Mouse (Mus musculus) Patski (cell line): ENCODE data around the gene Ildr2. TPM values are rescaled to one million over a fixed set of nuclear protein-coding genes. Genes with fewer than 3 reads are reported as not detected.

Experiments
- ATAC-seq: fragments of 100-300 bp; one replicate; pipeline ENCODE4 v1.8.0; 2021
- CTCF ChIA-PET: fragments of 350-600 bp; sonication (Branson Sonifier 250); formaldehyde crosslinking; loops from one replicate; lab custom pipeline; 2022; ENCODE audit warnings: inconsistent platforms; lab: Charles Lee
- POLR2A ChIA-PET: fragments of 350-600 bp; sonication (Branson Sonifier 250); formaldehyde crosslinking; loops from one replicate; lab custom pipeline; 2022; ENCODE audit warnings: antibody characterized with exemption, inconsistent platforms; lab: Charles Lee
- DNase-seq: peaks from one replicate; pipeline ENCODE4 v3.0.0-alpha.2; 2011; ENCODE audit warnings: low read depth, low spot score
- H3K27me3 ChIP-seq: fragments of 371-371 bp; one replicate; pipeline ENCODE4 v1.5.1; 2021
- CTCF ChIP-seq: fragments of 100-300 bp; IDR thresholded peaks from one replicate; pipeline ENCODE4 v1.5.1; 2021
- in situ Hi-C: fragments of 300-500 bp; cut with MboI; formaldehyde crosslinking; loops from 3 replicates; pipeline ENCODE4 v1.11.1; 2018; ENCODE audit warnings: low pct_unique_long_range_greater_than_20kb, mixed read lengths
- polyA plus RNA-seq: library from polyadenylated mRNA; unstranded; gene quantifications from one replicate; pipeline ENCODE4 v1.2.3, GENCODE M21; 2021

The Ildr2 gene
- 4.2 TPM for polyA plus RNA-seq

DNA sequence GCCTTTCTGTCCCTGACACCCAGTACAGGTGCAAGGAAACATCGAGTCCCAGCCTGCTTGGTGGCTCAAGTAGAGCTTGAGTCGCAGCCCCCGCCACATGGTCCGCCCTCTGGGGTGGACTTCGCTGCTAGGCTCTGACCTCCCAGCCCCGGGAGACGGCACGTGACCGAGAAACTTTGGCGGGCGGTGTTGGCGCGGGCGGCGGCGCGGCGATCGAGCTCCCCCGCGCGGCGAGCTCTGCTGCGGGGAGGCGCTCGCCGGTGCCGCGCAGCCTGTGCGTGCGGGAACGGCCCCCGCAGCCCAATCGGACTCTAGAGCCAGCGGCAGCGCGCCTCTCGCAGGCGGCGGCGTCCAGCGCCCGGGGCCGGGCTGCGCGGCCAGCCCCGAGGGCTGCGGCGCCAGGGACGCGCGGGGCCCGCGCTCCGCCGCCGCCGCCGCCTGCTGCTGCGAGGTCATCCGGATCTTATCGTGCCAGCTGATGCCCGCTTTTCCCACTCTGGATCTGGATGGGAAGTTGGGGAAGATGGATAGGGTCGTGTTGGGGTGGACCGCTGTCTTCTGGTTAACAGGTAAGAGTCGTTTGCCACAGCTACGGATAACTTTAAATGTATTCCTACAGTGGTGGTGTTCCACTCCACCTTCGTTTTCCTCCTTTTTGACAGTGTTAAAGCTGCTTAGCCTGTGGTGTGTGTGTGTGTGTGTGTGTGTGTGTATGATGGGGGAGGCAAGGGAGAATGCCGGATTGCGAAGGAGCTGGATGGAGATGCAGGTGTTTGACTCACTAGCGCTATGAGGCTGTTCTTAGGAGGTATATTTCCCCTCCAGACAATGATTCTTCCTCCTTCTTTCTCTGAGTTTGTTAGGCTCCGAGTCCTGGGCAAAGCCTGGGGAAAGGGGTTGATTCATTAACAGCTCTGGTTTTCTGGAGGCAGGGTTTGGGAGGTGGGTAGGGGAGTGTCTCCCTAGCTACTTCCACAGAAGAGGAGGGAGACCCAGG is at the start of gene Ildr2:
Gene Ildr2, plus strand, starts transcription at position 242 of the 997 bp plus-strand sequence.
- peaks cover 3% of the 10 kb centered on the region for H3K27me3 ChIP-seq
- DNase-seq: no peak
- in situ Hi-C loops: no loop called here
- CTCF ChIA-PET: interaction anchor here (0.9 to 1.4 kb wide), 4 partner anchors 32 to 56 kb away, joined by 3 to 4 read pairs (median 4); no protein-coding TSS in a partner anchor
- peak; percentile 60 for TF ChIP-seq CTCF
- ATAC-seq: peak; percentile 63
- POLR2A ChIA-PET: no interaction called here

DNA sequence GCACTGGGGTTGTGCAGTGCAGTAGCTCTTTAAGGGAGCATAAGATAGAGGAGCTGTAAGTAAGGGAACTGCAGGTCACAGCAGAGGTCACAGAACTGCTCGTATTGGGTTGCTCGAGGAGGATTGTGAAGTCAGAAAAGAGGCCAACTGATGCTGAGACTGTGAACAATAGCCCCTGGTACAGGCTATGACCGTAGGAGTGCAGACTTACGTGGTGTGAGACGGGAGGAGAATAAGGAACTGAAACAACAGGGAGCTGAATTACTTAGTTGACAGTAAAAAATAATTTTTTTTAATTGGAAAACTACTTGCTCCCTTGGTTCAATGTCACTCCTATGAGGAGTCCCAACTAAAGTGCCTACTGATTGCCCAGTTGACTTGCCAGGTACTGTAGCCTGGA is 49.8 kb upstream of the Ildr2 start:
- CTCF ChIA-PET: no interaction called here
- no peak for ATAC-seq

GRCm38 (mm10) chr1:166205159-166205558 is 48.8 kb upstream of the Ildr2 start:
- ChIA-PET CTCF (no interaction called here), POLR2A (no interaction called here)
- H3K27me3 ChIP-seq: peaks cover 49% of the 10 kb centered on the region
- no peak for ATAC-seq
- no peak for DNase-seq
- in situ Hi-C loops: no loop called here
- no peak for TF ChIP-seq CTCF

More for the DNA sequence above, 49.8 kb upstream of the Ildr2 start:
- no peak for TF ChIP-seq CTCF
- peaks cover 49% of the 10 kb centered on the region for H3K27me3 ChIP-seq
- no peak for DNase-seq
- POLR2A ChIA-PET: no interaction called here
- in situ Hi-C loops: no loop called here

GRCm38 (mm10) chr1:166209371-166209770 is 44.6 kb upstream of the Ildr2 start:
- ATAC-seq (no peak), DNase-seq (no peak)
- POLR2A ChIA-PET: no interaction called here
- H3K27me3 ChIP-seq: peaks cover 42% of the 10 kb centered on the region
- in situ Hi-C loops: no loop called here
- CTCF ChIA-PET: no interaction called here
- no peak for TF ChIP-seq CTCF

GRCm38 (mm10) chr1:166214181-166214580 is 39.8 kb upstream of the Ildr2 start:
- TF ChIP-seq CTCF: peak; percentile 24
- in situ Hi-C loops: loop anchor here (10.0 kb wide), 1 partner anchor 49 kb away; no protein-coding TSS in a partner anchor
- H3K27me3 ChIP-seq: peaks cover 19% of the 10 kb centered on the region
- ChIA-PET CTCF (interaction anchor here (1.3 to 1.4 kb wide), 2 partner anchors 40 to 146 kb away, joined by 4 to 8 read pairs; partner anchors contain the start of gene Ildr2), POLR2A (no interaction called here)
- ATAC-seq: no peak
- no peak for DNase-seq

DNA sequence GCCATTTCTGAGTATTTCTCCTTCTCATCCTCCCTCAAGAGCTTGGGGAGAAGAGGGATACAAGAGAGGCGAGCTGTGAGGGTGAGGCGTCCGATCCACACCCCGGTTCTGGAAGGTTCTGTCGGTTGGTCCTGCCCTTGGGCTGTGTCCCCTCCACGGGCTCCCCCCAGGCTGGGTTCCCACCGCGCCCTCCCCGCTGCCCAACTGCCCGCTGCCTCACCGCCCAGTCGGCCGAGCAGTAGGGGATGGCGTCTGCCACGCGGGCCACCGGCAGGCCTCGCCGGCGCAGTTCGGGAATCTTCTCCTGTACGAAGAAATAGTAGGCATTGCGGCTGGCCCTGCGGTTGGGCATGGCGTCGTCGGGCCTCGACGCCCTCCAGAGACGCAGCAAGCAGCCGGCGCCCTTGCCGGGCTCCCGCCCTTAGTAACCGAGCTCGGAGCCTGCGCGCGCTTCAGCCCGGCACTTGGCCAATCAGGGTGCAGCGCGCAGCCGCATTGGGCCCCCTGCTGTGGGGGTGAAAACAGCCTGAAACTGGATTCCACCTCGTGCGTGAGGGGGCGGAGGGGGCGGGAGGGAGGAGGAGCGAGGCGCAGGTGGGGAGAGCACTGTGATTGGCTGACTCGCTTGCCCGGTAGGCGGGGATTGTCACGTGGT is 15.5 kb upstream of the Ildr2 start, which contains the start of gene Mael:
Gene Mael, minus strand, starts transcription at position 433 of the 655 bp plus-strand sequence.
- H3K27me3 ChIP-seq: peaks cover 12% of the 10 kb centered on the region
- ChIA-PET CTCF (no interaction called here), POLR2A (no interaction called here)
- ATAC-seq (no peak), DNase-seq (no peak)
- no peak for TF ChIP-seq CTCF
- in situ Hi-C loops: no loop called here

GRCm38 (mm10) chr1:166244285-166244684 is 9.7 kb upstream of the Ildr2 start:
- H3K27me3 ChIP-seq: peaks cover 11% of the 10 kb centered on the region
- in situ Hi-C loops: no loop called here
- ATAC-seq: no peak
- ChIA-PET POLR2A (no interaction called here), CTCF (no interaction called here)
- no peak for TF ChIP-seq CTCF
- no peak for DNase-seq

- ATAC-seq: no peak
- TF ChIP-seq CTCF: no peak
- in situ Hi-C loops: no loop called here
- H3K27me3 ChIP-seq: peaks cover 3% of the 10 kb centered on the region
- DNase-seq: no peak
- ChIA-PET CTCF (interaction anchor here (0.9 to 1.4 kb wide), 3 partner anchors 31 to 40 kb away, joined by 3 to 4 read pairs (median 3); no protein-coding TSS in a partner anchor), POLR2A (no interaction called here)
Observed at GRCm38 (mm10) chr1:166255091-166255490, 1.2 kb downstream of the Ildr2 start.

DNA sequence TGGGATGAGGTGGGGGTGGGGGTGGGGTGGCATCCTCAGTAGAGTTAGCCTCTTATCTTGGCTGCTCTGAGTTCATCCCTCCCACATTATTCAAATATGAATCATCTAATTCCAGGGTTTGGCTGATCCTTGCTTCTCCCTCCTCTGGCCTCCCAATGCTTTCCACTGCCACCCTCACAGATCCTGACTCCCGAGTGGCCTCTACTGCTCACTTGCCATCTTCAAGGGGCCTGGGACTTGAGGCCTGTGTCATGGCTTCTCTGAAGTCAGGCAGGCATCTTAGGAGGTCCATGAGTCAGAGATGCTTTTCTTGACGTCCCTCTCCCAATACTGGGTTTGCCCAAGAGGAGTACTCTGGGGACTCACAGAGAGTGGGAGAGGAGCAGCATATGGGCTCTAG is 1.7 kb downstream of the Ildr2 start:
- in situ Hi-C loops: no loop called here
- peak; percentile 46 for ATAC-seq

GRCm38 (mm10) chr1:166256302-166256701 is 2.4 kb downstream of the Ildr2 start:
- no peak for DNase-seq
- in situ Hi-C loops: no loop called here
- ATAC-seq: no peak
- CTCF ChIA-PET: no interaction called here
- TF ChIP-seq CTCF: no peak
- POLR2A ChIA-PET: no interaction called here
- H3K27me3 ChIP-seq: peaks cover 3% of the 10 kb centered on the region

More for the DNA sequence above, 1.7 kb downstream of the Ildr2 start:
- H3K27me3 ChIP-seq: peaks cover 3% of the 10 kb centered on the region
- TF ChIP-seq CTCF: no peak
- DNase-seq: no peak
- ChIA-PET CTCF (interaction anchor here (1.3 kb wide), 1 partner anchor 31 kb away, joined by 3 read pairs; no protein-coding TSS in a partner anchor), POLR2A (no interaction called here)
